Mouse (Mus musculus) spleen, adult 2 months (tissue): Measurements from ENCODE around the gene Rxfp2.

Experiments
- CTCF ChIP-seq: fragments of 200-500 bp; IDR thresholded peaks from 2 replicates; pipeline ENCODE4 v1.5.1; 2011; ENCODE audit warnings: mild to moderate bottlenecking, inconsistent platforms; ENCODE audit not compliant: insufficient read depth, insufficient read length, insufficient replicate concordance; ENCODE audit errors: extremely low read depth
- POLR2A ChIP-seq: fragments of 200-500 bp; IDR thresholded peaks from 2 replicates; pipeline ENCODE4 v1.6.1; 2011; ENCODE audit warnings: low read depth, low read length, inconsistent platforms

DNA sequence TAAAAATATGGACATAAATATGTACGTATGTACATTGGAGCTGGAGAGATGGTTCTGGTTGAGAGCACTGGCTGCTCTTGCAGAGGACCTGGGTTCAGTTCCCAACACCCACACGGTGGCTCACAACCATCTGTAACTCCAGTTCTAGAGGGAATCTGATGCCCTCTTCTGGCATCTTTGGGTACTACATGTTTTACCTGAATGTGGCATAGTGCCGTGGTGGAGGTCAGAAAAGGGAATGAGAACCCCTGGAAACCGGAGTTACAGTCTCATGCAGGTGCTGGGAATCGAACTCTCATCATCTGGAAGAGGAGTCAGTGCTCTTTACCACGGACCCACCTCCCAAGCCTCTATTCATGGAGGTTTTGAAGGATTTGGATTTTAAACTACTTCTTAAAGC is 5.0 kb downstream of the Rxfp2 start:
- TF ChIP-seq CTCF, result no peak
- TF ChIP-seq POLR2A, result no peak
